Mouse (Mus musculus) small intestine, adult 2 months (tissue): ENCODE results near the gene Fxyd1.

ENCODE experiments used
- CTCF ChIP-seq: fragments of 200-500 bp; IDR thresholded peaks from 2 replicates; pipeline ENCODE4 v1.5.1; 2012; ENCODE audit warnings: low read depth, mild to moderate bottlenecking, control low read depth, inconsistent platforms, low read length, moderate library complexity, mixed read lengths; ENCODE audit not compliant: insufficient replicate concordance, insufficient read length; ENCODE audit errors: extremely low read depth
- POLR2A ChIP-seq: fragments of 200-500 bp; IDR thresholded peaks from 2 replicates; pipeline ENCODE4 v1.6.1; 2012; ENCODE audit warnings: low read depth, mild to moderate bottlenecking, control low read depth, inconsistent platforms, low read length, moderate library complexity

DNA sequence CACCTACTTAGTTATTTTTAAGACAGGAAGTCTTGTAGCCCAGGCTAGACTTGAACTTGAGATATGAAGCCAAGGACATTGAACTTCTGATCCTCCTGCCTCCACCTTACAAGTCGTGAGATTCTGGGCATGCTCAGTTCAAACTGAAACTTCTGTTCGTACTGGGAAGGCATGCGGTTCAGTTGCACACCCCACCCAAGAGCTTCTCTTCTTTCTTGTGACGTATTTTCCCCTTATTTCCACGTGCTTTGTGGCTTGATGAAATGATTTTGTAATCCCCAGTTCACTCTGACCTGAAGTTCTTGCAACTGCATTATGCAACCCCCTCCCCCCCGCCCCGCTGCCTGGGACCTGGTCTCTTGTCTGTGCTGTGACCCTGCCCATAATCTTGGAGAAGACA is 25.3 kb downstream of the Fxyd1 start:
- TF ChIP-seq POLR2A (no peak), CTCF (no peak)
